Mouse (Mus musculus) CD4-positive, CD25-positive, alpha-beta regulatory T cell, adult 2 months (primary cell): ENCODE measurements around the gene Tas2r107.
"Not testable (repeated sequence)": the region's sequence is repeated elsewhere in the genome, so short reads cannot be mapped to it uniquely, and the experiment has no call there.

ENCODE experiments used
- DNase-seq: peaks from one replicate; pipeline ENCODE4 v3.0.0-alpha.2; 2012; ENCODE audit warnings: low read depth, low spot score

The Tas2r107 gene

DNA sequence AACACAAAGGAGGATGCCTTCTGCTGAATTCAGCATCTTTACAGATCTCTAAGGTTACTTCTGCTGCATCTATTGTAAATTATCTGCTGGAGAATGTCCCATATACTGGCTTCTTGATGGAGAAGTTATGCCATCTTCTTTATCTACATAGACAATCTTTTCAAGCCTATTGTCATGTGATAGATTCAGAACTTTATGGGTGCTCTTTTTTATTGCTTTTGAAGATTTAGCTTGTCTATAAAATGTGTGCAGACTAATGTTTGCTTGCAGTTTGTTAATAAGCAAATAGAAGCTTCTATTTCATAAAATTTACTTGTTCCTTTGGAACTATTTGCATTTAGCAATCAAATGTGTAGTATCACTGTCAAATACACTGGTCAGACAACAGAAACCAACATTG lies at the start of gene Tas2r107:
TSS of gene Tas2r107 (minus strand) at position 101 of the 400 bp plus-strand sequence.
- no peak for DNase-seq

DNA sequence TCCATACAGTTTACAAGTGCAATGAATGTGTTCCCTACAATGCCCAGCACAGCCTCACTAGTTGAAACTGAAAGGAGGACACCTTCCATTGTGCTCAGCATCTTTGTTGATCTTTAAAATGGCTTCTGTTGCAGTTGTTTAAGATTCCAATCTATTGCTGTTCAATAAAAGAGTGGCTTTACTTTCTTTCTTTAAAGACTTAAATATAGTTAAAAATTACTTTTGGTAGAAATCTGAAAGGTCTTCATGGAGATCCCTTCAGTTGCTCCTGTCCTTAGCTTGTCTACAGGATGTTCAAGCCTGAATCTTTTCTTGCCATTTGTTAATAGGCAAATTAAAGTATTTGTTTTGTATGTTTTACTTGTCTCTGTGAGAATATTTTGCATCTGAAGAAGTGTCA lies 30.0 kb upstream of the Tas2r107 start, which contains the start of gene Tas2r114:
TSS of gene Tas2r114 (minus strand) at position 101 of the 400 bp plus-strand sequence.
- DNase-seq: no peak

DNA sequence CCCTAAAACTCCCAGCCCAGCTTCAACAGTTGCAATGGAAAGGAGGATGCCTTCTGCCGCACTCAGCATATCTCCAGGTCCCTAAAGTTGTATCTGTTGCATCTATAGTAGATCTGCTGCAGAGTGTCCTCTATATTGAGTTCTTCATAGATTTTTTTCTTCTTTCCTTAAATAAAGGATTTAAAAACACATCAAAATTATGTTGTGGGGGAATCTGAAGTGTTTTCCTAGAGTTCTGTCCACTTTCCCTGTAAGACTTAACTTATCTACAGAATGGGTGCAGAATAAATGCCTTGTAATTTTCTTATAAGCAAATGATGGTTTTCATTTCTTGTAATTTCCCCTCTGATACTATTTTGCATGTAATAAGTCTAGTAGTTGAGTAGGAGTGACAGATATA lies 27.4 kb upstream of the Tas2r107 start, which contains the start of gene Tas2r105:
TSS of gene Tas2r105 (minus strand) at position 101 of the 400 bp plus-strand sequence.
- no peak for DNase-seq

DNA sequence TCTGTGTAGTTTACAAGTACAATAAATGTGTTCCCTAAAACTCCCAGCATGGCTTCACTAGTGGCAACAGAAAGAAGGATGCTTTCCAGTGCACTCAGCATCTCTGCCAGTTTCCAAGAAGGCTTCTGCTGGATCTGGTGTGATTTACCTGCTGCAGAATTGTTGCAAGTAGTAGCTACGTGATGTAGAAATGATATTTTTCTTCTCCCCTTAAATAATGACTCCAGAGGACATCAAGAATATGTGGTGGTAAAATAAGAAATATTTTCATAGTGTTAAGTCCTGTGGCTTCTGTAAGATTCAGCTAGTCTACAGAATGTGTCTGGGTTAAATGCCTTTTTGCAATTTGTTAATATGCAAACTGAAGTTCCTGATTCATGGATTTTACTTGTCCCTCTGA lies 25.7 kb upstream of the Tas2r107 start, which contains the start of gene Tas2r104:
TSS of gene Tas2r104 (minus strand) at position 101 of the 400 bp plus-strand sequence.
- no peak for DNase-seq

DNA sequence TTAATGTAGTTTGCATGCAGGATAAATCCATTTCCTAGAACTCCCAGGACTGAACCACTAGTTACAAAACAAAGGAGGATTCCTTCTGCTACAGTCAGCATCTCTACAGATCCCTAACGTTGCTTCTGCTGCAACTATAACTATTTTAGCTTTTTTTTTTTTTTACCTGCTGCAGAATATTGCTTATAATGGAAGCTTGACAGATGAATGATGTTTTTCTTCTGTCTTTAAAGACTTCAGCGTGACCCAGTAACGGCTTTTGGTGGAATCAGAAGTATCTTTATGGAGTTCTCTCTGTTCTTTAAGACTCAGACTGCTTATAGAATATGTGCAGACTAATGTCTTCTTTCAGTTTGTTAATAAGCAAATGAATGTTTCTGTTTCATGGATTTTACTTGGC lies 18.8 kb upstream of the Tas2r107 start, which contains the start of gene Tas2r106:
TSS of gene Tas2r106 (minus strand) at position 101 of the 400 bp plus-strand sequence.
- DNase-seq: no peak

DNA sequence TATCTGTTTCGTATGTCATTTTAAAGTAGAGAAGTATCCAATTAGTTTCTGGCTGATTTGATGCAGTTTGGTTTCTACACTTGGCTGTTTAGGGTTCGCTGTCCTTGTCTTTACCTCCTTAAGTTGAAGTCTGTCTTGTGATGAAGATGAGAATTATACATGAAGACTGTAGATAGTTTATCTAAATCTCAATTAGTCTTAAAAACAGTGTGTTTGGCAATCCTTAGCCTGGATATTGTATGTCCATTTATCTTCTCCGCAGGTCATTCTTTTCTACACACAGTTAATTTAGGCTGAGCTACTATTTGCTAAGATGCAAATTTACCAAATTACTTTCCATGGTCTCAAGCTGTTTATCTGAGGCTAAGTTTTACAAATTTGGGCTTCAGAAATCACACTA lies 29.1 kb downstream of the Tas2r107 start, which contains the start of gene Tas2r130:
TSS of gene Tas2r130 (minus strand) at position 101 of the 400 bp plus-strand sequence.
- no peak for DNase-seq

DNA sequence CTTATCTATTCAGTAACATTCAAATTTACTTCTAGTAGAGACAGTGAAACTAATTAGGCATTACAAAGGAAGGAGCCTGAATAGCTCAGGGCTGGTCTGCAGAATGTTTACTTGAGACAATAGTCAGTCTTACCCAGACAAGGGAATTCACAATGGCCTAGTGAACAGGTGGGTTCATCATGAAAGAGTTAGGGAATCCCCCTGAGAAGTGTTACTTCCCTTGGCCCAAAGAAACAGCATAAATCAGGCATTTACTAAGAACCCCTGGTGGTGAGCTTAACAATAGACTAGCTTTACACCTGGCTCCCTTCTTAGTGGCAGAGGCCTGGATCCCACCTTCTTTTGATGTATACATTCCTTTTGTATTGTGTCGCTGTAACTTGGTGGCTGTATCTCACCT lies 50.0 kb downstream of the Tas2r107 start:
- not testable (repeated sequence) for DNase-seq
